ENCODE assay signal across 9 mouse cellular contexts in the genomic region with DNA sequence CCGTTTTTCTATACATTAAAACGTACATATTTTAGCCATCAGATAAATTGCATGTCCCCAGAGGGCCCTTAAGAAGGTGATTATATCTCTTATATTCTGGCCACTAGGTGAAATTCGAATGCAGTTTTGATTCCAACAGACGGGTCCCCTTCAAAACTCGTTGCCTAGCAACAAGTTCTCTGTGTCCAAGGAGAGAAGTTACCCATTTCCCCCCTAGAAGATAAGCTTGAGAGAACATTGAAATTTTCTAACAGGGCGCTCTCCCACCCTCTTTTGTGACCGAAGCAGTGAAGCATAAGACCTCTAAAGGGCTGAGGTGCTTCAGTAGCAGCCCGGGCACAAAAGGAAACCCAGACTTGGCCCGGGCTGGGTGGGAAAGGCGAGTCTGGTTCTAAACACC. TPM values are rescaled to one million over a fixed set of nuclear protein-coding genes. Genes with fewer than 3 reads are reported as not detected.
DNase-seq lines count a peak whose midpoint lies in the region; ATAC-seq and TF ChIP-seq lines count a peak whose summit lies in the region.
"Had no signal": no experiment of that assay in that cellular context is flagged by ENCODE, and none has a peak within 500 bp of the region (broad histone marks: within the 10 kb centered on the region; RNA-seq: fewer than 3 reads in every experiment).

A gene (plus strand): TSS at position 324 of the 400 bp plus-strand sequence.

- no peaks in the 10 kb centered on the region for H3K9me3 ChIP-seq in lung, embryonic 14.5 days (ENCODE audit: low read depth, low read length)
- 0 out of 2 replicates have a peak, but pooled peaks cover 2% of the 10 kb centered on the region for H3K9me3 ChIP-seq in embryonic facial prominence, embryonic 13.5 days
- H3K9me3 ChIP-seq in limb, embryonic 10.5 days (replicated peaks), result no peaks in the 10 kb centered on the region

- H3K27ac ChIP-seq in lung, embryonic 14.5 days (ENCODE audit: low read depth), result peak within 1 kb of the TSS; percentile 55
- peak within 1 kb of the TSS; percentile 28; the same call in 1 of the 2 replicates for H3K27ac ChIP-seq in embryonic facial prominence, embryonic 13.5 days
- H3K27ac ChIP-seq in limb, embryonic 10.5 days, result peak within 1 kb of the TSS; percentile 85

- peak within 1 kb of the TSS; percentile 57 for H3K4me3 ChIP-seq in lung, embryonic 14.5 days (ENCODE audit: low read depth, low read length)
- peak within 1 kb of the TSS; percentile 60 for H3K4me3 ChIP-seq in embryonic facial prominence, embryonic 13.5 days
- H3K4me3 ChIP-seq in limb, embryonic 10.5 days, result peak within 1 kb of the TSS; percentile 67

- H3K9ac ChIP-seq in lung, embryonic 14.5 days, result peak within 1 kb of the TSS; percentile 38
- peak within 1 kb of the TSS; percentile 71 for H3K9ac ChIP-seq in embryonic facial prominence, embryonic 13.5 days

- peak; percentile 0; the same call in 1 of the 2 replicates for ATAC-seq in lung, embryonic 14.5 days (ENCODE audit: insufficient read depth)
- ATAC-seq in embryonic facial prominence, embryonic 13.5 days (ENCODE audit: insufficient number of reproducible peaks, insufficient read depth, low FRiP score, low TSS enrichment, low read depth), result no peak

- 13% methylated on average over 10 of the region's 10 CpGs for WGBS in lung, embryonic 14.5 days
- WGBS in embryonic facial prominence, embryonic 13.5 days, result 15% methylated on average over 10 of the region's 10 CpGs
- 27% methylated on average over 10 of the region's 10 CpGs for WGBS in limb, embryonic 10.5 days

- no peaks in the 10 kb centered on the region for H3K36me3 ChIP-seq in lung, embryonic 14.5 days (ENCODE audit: insufficient read depth)
- no peaks in the 10 kb centered on the region for H3K36me3 ChIP-seq in embryonic facial prominence, embryonic 13.5 days
- H3K36me3 ChIP-seq in limb, embryonic 10.5 days, result no peaks in the 10 kb centered on the region

- peaks cover 24% of the 10 kb centered on the region for H3K4me1 ChIP-seq in lung, embryonic 14.5 days (ENCODE audit: insufficient read depth)
- peaks cover 8% of the 10 kb centered on the region for H3K4me1 ChIP-seq in embryonic facial prominence, embryonic 13.5 days
- peaks cover 13% of the 10 kb centered on the region for H3K4me1 ChIP-seq in limb, embryonic 10.5 days

- H3K27me3 ChIP-seq in lung, embryonic 14.5 days (ENCODE audit: insufficient read depth, low read length), result no peaks in the 10 kb centered on the region
- peaks cover 30% of the 10 kb centered on the region for H3K27me3 ChIP-seq in embryonic facial prominence, embryonic 13.5 days
- peaks cover 19% of the 10 kb centered on the region for H3K27me3 ChIP-seq in limb, embryonic 10.5 days (ENCODE audit: low read depth, poor library complexity, severe bottlenecking)

- DNase-seq in lung, embryonic 14.5 days, result peak; percentile 79
- no peak for DNase-seq in lung, postnatal 4 days
- no peak for DNase-seq in limb, embryonic 10.5 days (ENCODE audit: low spot score)
- DNase-seq in retina, postnatal 1 day, result peak; percentile 35
- no peak for DNase-seq in layer of hippocampus, postnatal 36 days
- no peak for DNase-seq in gastrocnemius, adult 18-20 months (ENCODE audit: low spot score)
- no peak for DNase-seq in thymus, postnatal 14 days

- peak within 1 kb of the TSS; percentile 62 for H3K4me2 ChIP-seq in lung, embryonic 14.5 days
- peak within 1 kb of the TSS; percentile 86 for H3K4me2 ChIP-seq in embryonic facial prominence, embryonic 13.5 days

- TF ChIP-seq CTCF in lung, embryonic 14.5 days (IDR thresholded peaks at IDR 0.05; ENCODE audit: low read depth), result peak; percentile 11; the same call in 1 of the 2 replicates

RNA-seq across cellular contexts. Expression of the gene that starts here (rescaled TPM):
- 6.1 and 6.2 TPM in 2 replicates for polyA plus RNA-seq in lung, embryonic 14.5 days (2014; fragmentation: Nextera tagmentation; extraction: Ambion mirVana)
- 3.1 and 5.2 TPM in 2 replicates for polyA plus RNA-seq in embryonic facial prominence, embryonic 13.5 days (2015; fragmentation: Nextera tagmentation; extraction: Ambion mirVana)
- 0.19 and 0.59 TPM in 2 replicates for polyA plus RNA-seq in limb, embryonic 10.5 days (2016; fragmentation: Nextera tagmentation; extraction: Ambion mirVana)
- 1 to 10 TPM in 1 of 2 experiments, under 1 TPM in 1; 0.88 to 1.0 TPM for total RNA-seq in layer of hippocampus, postnatal 36 days (2021)
- not detected for total RNA-seq in gastrocnemius, adult 18-20 months (2021)
- total RNA-seq: neutrophil, adult 5-6 weeks had no signal

Comparison
In these comparisons a context has a peak if more than half of its experiments do, and no peak if none do; other contexts are left out.
1. DNase-seq: peak in lung, embryonic 14.5 days (single experiment) and retina, postnatal 1 day (single experiment); none in lung, postnatal 4 days (0 of 2), limb, embryonic 10.5 days (single experiment), layer of hippocampus, postnatal 36 days (0 of 2), gastrocnemius, adult 18-20 months (single experiment) and thymus, postnatal 14 days (single experiment).
2. H3K27ac ChIP-seq: peak in every context shown above with its lines; median percentile 85 in limb, embryonic 10.5 days; 55 in lung, embryonic 14.5 days; 28 in embryonic facial prominence, embryonic 13.5 days.
3. Peak in every context shown above with its lines, with median percentiles within 50 percentile points of each other: H3K4me3 ChIP-seq.